Mouse (Mus musculus): ENCODE data around the gene Zfp985.
"Not testable (repeated sequence)": the region's sequence is repeated elsewhere in the genome, so short reads cannot be mapped to it uniquely, and the experiment has no call there.

Gene Zfp985

GRCm38 (mm10) chr4:147553071-147553470 lies at the start of gene Zfp985:
Gene Zfp985, plus strand, starts transcription at chr4:147553277.
- not testable (repeated sequence) for DNase-seq (ENCODE audit: inconsistent ontology term)

- DNase-seq (ENCODE audit: inconsistent ontology term): no peak
Measured at GRCm38 (mm10) chr4:147509174-147509573, 43.9 kb upstream of the Zfp985 start.

GRCm38 (mm10) chr4:147518981-147519380 lies 34.1 kb upstream of the Zfp985 start:
- no peak for DNase-seq (ENCODE audit: inconsistent ontology term)

GRCm38 (mm10) chr4:147520100-147520499 lies 33.0 kb upstream of the Zfp985 start:
- DNase-seq (ENCODE audit: inconsistent ontology term): no peak

- no peak for DNase-seq (ENCODE audit: inconsistent ontology term)
Measured at GRCm38 (mm10) chr4:147525125-147525524, 28.0 kb upstream of the Zfp985 start.

GRCm38 (mm10) chr4:147530366-147530765 lies 22.7 kb upstream of the Zfp985 start:
- no peak for DNase-seq (ENCODE audit: inconsistent ontology term)

GRCm38 (mm10) chr4:147535916-147536315 lies 17.2 kb upstream of the Zfp985 start:
- not testable (repeated sequence) for DNase-seq (ENCODE audit: inconsistent ontology term)

- no peak for DNase-seq (ENCODE audit: inconsistent ontology term)
Measured at GRCm38 (mm10) chr4:147537702-147538101, 15.4 kb upstream of the Zfp985 start.

GRCm38 (mm10) chr4:147539918-147540317 lies 13.2 kb upstream of the Zfp985 start, which contains the start of gene Gm16503:
Gene Gm16503, plus strand, starts transcription at chr4:147540218.
- not testable (repeated sequence) for DNase-seq (ENCODE audit: inconsistent ontology term)

GRCm38 (mm10) chr4:147541105-147541504 lies 12.0 kb upstream of the Zfp985 start:
- no peak for DNase-seq (ENCODE audit: inconsistent ontology term)

- not testable (repeated sequence) for DNase-seq (ENCODE audit: inconsistent ontology term)
Measured at GRCm38 (mm10) chr4:147554361-147554760, 1.3 kb downstream of the Zfp985 start.

GRCm38 (mm10) chr4:147556921-147557320 lies 3.8 kb downstream of the Zfp985 start:
- not testable (repeated sequence) for DNase-seq (ENCODE audit: inconsistent ontology term)

GRCm38 (mm10) chr4:147558011-147558410 lies 4.9 kb downstream of the Zfp985 start:
- DNase-seq (ENCODE audit: inconsistent ontology term): not testable (repeated sequence)

- DNase-seq (ENCODE audit: inconsistent ontology term): not testable (repeated sequence)
Measured at GRCm38 (mm10) chr4:147559096-147559495, 6.0 kb downstream of the Zfp985 start.

- no peak for DNase-seq (ENCODE audit: inconsistent ontology term)
Measured at GRCm38 (mm10) chr4:147565426-147566220, 12.5 kb downstream of the Zfp985 start.

GRCm38 (mm10) chr4:147571156-147571555 lies 18.1 kb downstream of the Zfp985 start:
- not testable (repeated sequence) for DNase-seq (ENCODE audit: inconsistent ontology term)

GRCm38 (mm10) chr4:147579371-147579770 lies 26.3 kb downstream of the Zfp985 start:
- not testable (repeated sequence) for DNase-seq (ENCODE audit: inconsistent ontology term)

- no peak for DNase-seq (ENCODE audit: inconsistent ontology term)
Measured at GRCm38 (mm10) chr4:147586511-147587473, 33.7 kb downstream of the Zfp985 start.

GRCm38 (mm10) chr4:147594630-147595029 lies 41.6 kb downstream of the Zfp985 start:
- not testable (repeated sequence) for DNase-seq (ENCODE audit: inconsistent ontology term)

GRCm38 (mm10) chr4:147597685-147598084 lies 44.6 kb downstream of the Zfp985 start:
- DNase-seq (ENCODE audit: inconsistent ontology term): no peak

GRCm38 (mm10) chr4:147598831-147599230 lies 45.8 kb downstream of the Zfp985 start:
- no peak for DNase-seq (ENCODE audit: inconsistent ontology term)

- DNase-seq (ENCODE audit: inconsistent ontology term): no peak
Measured at GRCm38 (mm10) chr4:147601881-147602280, 48.8 kb downstream of the Zfp985 start.
